Mouse (Mus musculus) heart, embryonic 11.5 days (tissue): Measurements from ENCODE around the gene Eif4e1b. TPM values are rescaled to one million over a fixed set of nuclear protein-coding genes. Genes with fewer than 3 reads are reported as not detected.

Source experiments
- ATAC-seq: fragments of 200-750 bp; cut with Nextera tagmentation; replicated peaks from 2 replicates; pipeline ENCODE4 v1.8.0; 2017; ENCODE audit warnings: moderate library complexity; ENCODE audit not compliant: insufficient number of reproducible peaks, low FRiP score, low TSS enrichment
- H3K27ac ChIP-seq: fragments of 300-500 bp; sonication (generic); 2 replicates; pipeline ENCODE4 v1.5.1; 2014; ENCODE audit warnings: mild to moderate bottlenecking, low read depth, low read length
- H3K27me3 ChIP-seq: fragments of 300-500 bp; sonication (generic); 2 replicates; pipeline ENCODE4 v1.6.1; 2014; ENCODE audit warnings: mild to moderate bottlenecking, low read length, mixed read lengths; ENCODE audit not compliant: control insufficient read depth, insufficient read depth
- H3K36me3 ChIP-seq: fragments of 300-500 bp; sonication (generic); 2 replicates; pipeline ENCODE4 v1.6.1; 2014; ENCODE audit warnings: mild to moderate bottlenecking, low read length, moderate library complexity, mixed read lengths; ENCODE audit not compliant: control insufficient read depth, insufficient read depth
- H3K4me1 ChIP-seq: fragments of 300-500 bp; sonication (generic); 2 replicates; pipeline ENCODE4 v1.6.1; 2014; ENCODE audit warnings: low read length; ENCODE audit not compliant: control insufficient read depth, insufficient read depth
- H3K4me2 ChIP-seq: fragments of 300-500 bp; sonication (generic); 2 replicates; pipeline ENCODE4 v1.6.1; 2014; ENCODE audit warnings: mild to moderate bottlenecking, moderate library complexity
- H3K4me3 ChIP-seq: fragments of 300-500 bp; sonication (generic); 2 replicates; pipeline ENCODE4 v1.5.1; 2014; ENCODE audit warnings: low read depth, low read length
- H3K9ac ChIP-seq: fragments of 300-500 bp; sonication (generic); 2 replicates; pipeline ENCODE4 v1.6.1; 2014; ENCODE audit warnings: mild to moderate bottlenecking, low read depth, low read length, moderate library complexity
- H3K9me3 ChIP-seq: fragments of 300-500 bp; sonication (generic); replicated peaks from 2 replicates; pipeline ENCODE4 v1.6.1; 2016; ENCODE audit warnings: low read length; ENCODE audit not compliant: control insufficient read depth
- WGBS: fragments of 180-500 bp; shearing (Covaris S2); extraction: QIAGEN DNeasy Blood & Tissue Kit; methylation state at CpG from one replicate; pipeline ENCODE4 v1.1.7; 2014; ENCODE audit not compliant: insufficient replicate concordance; 5-methylcytosine and 5-hydroxymethylcytosine counted together
- polyA plus RNA-seq: library from polyadenylated mRNA; unstranded; fragments of >200 nt; fragmentation: Nextera tagmentation; extraction: Ambion mirVana; gene quantifications from 2 replicates; pipeline ENCODE4 v1.2.1, GENCODE M21; 2014

Gene Eif4e1b
- polyA plus RNA-seq, 1 experiment from 2014 or later: not detected

DNA sequence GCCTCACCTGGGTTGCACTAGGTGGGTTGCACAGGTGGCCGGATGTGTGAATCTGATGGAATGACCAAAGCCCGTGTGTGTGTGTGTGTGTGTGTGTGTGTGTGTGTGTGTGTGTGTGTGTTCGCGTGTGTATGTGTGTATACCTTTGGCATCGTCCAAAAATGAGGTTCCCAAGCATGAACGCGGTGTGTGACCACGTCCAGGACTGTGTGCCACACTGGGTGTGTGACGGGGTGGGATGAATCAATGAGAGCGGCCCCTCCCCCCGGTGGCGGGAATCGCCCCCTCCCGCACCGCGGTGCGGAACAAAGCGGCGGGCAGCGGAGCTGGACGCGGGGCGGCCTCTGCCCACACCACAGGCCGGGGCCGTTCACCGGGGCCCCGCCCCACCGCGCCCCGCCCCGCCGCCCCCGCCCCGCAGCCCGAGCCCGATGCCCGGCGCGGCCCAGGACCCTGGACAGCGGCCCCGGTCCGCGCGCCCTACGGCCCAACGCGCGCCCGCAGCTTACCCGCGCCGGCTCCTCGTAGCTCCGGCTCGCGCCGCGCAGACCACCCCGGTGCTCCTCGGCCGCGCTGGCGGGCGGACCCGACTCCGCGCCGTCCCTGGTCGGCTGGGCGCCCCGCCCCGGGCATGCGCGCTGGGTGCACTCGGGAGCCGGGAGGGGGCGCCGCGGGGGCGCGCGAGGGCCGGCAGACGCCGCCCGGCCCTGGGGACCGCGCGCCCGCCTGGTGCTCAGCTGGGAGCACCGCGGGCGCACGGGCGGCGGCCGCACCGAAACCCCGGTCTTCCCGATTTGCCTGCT, 34.5 kb upstream of the Eif4e1b start:
- H3K9ac ChIP-seq: no peak overlapping the region
- no peaks in the 10 kb centered on the region for H3K9me3 ChIP-seq
- peak; percentile 68 for ATAC-seq
- 4% methylated on average over 39 of the region's 100 CpGs for WGBS
- no peak overlapping the region for H3K27ac ChIP-seq
- H3K4me3 ChIP-seq: peak overlapping the region; percentile 54
- peak overlapping the region; percentile 90 for H3K4me2 ChIP-seq
- peaks cover 52% of the 10 kb centered on the region for H3K27me3 ChIP-seq
- H3K36me3 ChIP-seq: no peaks in the 10 kb centered on the region
- peaks cover 6% of the 10 kb centered on the region; the same call in 1 of the 2 replicates for H3K4me1 ChIP-seq

DNA sequence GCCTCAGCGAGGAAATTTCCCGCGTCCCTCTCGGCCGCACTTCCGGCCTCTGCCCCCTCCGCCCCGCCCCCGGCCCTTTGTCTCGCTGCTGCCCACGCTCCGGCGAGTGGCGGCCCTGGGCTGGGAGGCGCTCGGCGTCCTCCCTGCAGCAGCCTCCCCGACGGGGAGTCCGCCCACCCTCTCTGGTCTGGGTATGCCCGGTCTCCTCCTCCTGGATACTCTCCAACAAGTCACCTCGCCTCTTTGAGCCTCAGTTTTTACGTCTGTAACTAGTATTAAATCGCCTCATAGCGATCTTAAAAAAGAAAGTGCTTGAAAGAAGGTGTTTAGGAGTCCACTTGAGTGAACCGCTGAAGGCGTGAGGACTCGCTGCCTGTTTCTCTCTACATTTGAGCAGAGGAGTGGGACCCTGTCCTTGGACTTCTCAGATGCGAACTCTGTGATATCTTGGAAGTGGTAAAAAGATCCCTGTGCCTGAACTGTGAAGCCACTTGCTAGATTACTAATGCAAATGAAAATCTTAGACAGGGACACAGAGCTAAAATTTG, 33.9 kb upstream of the Eif4e1b start, which contains the start of gene Gprin1:
TSS of gene Gprin1 (minus strand) at position 11 of the 548 bp plus-strand sequence.
- Histone ChIP-seq H3K4me1 (peaks cover 6% of the 10 kb centered on the region; the same call in 1 of the 2 replicates), H3K27me3 (peaks cover 48% of the 10 kb centered on the region), H3K9ac (no peak within 1 kb of the TSS), H3K27ac (no peak within 1 kb of the TSS), H3K9me3 (no peaks in the 10 kb centered on the region), H3K4me3 (peak within 1 kb of the TSS; percentile 54), H3K36me3 (no peaks in the 10 kb centered on the region), H3K4me2 (peak within 1 kb of the TSS; percentile 90)
- WGBS: 3% methylated on average over 29 of the region's 29 CpGs
- ATAC-seq: no peak

DNA sequence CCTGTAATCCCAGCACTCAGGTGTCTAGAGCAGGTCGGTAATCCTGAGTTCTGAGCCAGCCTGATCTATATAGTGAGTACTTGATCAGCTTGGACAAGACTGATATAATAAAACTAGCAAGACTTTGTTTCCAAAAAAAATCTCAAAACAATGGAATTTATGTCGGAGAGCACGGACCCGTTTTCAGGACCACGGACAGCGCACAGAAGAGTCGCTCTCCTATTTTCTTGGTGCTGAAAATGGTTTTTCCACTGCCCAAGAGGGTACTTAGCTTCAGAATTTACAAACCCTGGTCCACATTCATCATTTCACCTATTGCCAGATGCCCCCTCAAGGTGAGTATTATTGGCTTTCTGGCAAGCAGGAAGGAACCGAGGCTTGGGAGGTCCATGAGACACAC, 33.1 kb upstream of the Eif4e1b start:
- no peak for ATAC-seq
- Histone ChIP-seq H3K27me3 (peaks cover 48% of the 10 kb centered on the region), H3K4me2 (no peak overlapping the region), H3K9ac (no peak overlapping the region), H3K27ac (no peak overlapping the region), H3K36me3 (no peaks in the 10 kb centered on the region), H3K9me3 (no peaks in the 10 kb centered on the region), H3K4me3 (no peak overlapping the region), H3K4me1 (peaks cover 6% of the 10 kb centered on the region; the same call in 1 of the 2 replicates)
- WGBS: 2% methylated on average over 8 of the region's 8 CpGs

DNA sequence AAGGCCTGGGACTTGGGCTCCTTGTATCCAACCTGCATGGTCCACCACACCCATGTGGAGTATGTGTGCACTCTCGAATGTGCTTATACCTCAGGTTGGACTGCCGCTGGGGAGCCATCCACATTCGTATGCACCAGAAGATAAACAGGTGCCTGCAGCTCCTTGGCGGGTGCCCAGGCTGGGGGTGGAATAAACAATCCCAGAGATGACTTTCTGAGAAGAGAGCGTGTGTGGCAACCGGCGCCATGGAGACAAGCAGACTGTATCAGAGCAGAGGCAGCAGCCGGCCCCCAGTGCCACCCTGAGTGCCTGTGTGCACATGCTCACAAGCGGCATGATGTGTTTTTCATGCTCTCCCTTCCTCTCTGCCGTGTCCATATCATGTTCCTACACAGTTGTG, 31.1 kb upstream of the Eif4e1b start:
- no peak overlapping the region for H3K4me3 ChIP-seq
- ATAC-seq: no peak
- H3K27ac ChIP-seq: no peak overlapping the region
- H3K27me3 ChIP-seq: peaks cover 43% of the 10 kb centered on the region
- H3K9ac ChIP-seq: no peak overlapping the region
- H3K9me3 ChIP-seq: no peaks in the 10 kb centered on the region
- H3K36me3 ChIP-seq: no peaks in the 10 kb centered on the region
- H3K4me2 ChIP-seq: no peak overlapping the region
- 62% methylated on average over 10 of the region's 10 CpGs for WGBS
- H3K4me1 ChIP-seq: peaks cover 6% of the 10 kb centered on the region; the same call in 1 of the 2 replicates

DNA sequence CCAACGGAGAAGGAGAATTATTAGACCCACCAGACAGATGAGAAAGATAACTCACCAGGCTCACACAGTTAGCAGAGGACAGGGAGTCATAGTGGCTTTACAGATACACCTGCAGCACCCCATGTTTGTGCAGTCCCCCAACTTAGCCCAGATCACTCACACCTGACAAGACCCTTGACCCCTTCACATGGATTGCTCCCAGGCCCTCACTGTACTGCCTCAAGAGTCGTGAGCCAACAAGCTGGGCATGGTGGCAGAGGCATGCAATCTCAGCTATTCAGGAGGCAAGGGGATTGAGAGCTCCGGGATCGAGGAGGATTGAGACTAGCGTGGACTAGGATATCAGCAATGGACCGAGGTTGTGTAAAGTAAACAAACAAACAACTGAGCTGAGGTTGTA, 30.1 kb upstream of the Eif4e1b start:
- no peak for ATAC-seq
- Histone ChIP-seq H3K4me1 (peaks cover 13% of the 10 kb centered on the region; the same call in 1 of the 2 replicates), H3K9me3 (no peaks in the 10 kb centered on the region), H3K27me3 (peaks cover 40% of the 10 kb centered on the region), H3K27ac (no peak overlapping the region), H3K4me3 (no peak overlapping the region), H3K9ac (no peak overlapping the region), H3K36me3 (no peaks in the 10 kb centered on the region), H3K4me2 (no peak overlapping the region)
- 59% methylated on average over 6 of the region's 6 CpGs for WGBS

DNA sequence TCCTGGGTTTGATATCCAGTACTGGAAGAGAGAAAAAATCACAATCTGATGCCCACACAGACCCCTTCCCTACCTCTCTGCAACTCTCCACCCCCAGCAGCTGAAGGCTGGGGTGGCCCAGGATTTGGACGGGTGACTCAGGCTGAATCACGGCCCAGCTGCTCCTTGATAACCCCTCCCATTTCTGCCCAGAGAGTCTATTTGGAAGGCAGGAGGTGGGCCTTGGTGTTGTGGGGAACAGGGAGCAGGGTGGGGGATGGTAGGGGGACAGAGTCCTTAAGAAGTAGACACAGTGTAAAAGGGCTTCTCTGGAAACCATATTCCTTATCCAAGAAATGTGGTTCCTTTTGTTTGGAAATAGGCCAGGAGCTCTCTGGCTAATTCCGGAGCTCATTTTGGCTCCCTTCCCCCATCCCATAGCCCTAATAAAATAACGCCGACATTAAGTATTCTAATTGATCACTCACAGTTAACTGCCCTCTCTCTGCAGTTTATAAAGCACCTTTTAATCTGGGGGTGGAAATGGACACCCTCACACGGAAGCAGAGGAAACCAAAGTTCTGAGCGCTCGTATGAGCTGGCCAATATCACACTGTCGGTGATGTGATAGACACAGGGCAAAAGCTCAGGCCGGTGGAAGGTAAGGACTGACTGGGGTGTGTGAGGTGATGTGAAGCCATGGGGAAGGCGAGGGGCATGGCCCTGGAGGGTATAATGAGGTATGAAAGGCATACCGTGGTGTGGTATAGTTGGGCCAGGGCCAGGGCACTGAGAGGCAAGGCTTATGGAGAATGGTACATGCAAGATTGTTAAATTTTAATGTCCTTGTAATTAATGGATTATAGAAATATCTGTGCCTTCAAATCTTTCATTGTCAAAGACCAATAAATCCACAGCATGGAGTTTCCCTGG, 29.4 kb upstream of the Eif4e1b start:
- Histone ChIP-seq H3K27ac (no peak overlapping the region), H3K9me3 (no peaks in the 10 kb centered on the region), H3K4me1 (peaks cover 12% of the 10 kb centered on the region; the same call in 1 of the 2 replicates), H3K27me3 (peaks cover 40% of the 10 kb centered on the region), H3K9ac (no peak overlapping the region), H3K4me2 (no peak overlapping the region), H3K36me3 (no peaks in the 10 kb centered on the region), H3K4me3 (no peak overlapping the region)
- WGBS: 30% methylated on average over 12 of the region's 12 CpGs
- no peak for ATAC-seq

DNA sequence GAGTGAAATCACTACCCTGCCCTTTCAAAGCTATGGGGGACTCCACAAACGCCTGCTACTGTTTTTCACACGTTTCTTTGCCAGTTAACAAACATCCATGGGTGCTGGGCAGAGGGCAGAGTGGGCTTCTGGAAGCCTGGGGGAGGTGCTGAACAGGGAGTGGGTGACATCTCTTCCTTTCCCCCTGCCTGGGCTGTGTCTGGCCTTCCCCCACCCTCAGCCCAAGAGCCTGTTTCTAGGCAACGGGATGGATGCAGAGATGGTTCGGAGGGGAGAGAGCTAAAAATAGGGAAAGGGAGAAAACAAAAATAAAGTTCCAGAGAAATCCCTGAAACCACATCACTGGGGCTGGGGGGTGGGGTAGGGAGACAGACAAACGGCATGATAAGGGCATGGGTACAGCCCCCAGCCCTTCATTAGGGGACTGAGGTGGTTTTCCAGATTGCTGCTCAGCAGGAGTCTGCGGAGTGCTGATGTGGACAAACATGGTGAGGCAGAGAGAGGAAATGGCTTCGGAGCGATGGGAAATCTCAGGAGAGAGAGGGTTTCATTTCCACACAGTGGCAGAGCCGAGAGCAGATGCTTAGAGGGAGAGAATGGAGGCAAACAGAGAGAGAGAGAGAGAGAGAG, 28.5 kb upstream of the Eif4e1b start:
- H3K9ac ChIP-seq: no peak overlapping the region
- peaks cover 8% of the 10 kb centered on the region; the same call in 1 of the 2 replicates for H3K4me1 ChIP-seq
- 8% methylated on average over 9 of the region's 9 CpGs for WGBS
- no peaks in the 10 kb centered on the region for H3K36me3 ChIP-seq
- H3K4me2 ChIP-seq: no peak overlapping the region
- no peak for ATAC-seq
- peaks cover 40% of the 10 kb centered on the region for H3K27me3 ChIP-seq
- no peaks in the 10 kb centered on the region for H3K9me3 ChIP-seq
- no peak overlapping the region for H3K27ac ChIP-seq
- no peak overlapping the region for H3K4me3 ChIP-seq

DNA sequence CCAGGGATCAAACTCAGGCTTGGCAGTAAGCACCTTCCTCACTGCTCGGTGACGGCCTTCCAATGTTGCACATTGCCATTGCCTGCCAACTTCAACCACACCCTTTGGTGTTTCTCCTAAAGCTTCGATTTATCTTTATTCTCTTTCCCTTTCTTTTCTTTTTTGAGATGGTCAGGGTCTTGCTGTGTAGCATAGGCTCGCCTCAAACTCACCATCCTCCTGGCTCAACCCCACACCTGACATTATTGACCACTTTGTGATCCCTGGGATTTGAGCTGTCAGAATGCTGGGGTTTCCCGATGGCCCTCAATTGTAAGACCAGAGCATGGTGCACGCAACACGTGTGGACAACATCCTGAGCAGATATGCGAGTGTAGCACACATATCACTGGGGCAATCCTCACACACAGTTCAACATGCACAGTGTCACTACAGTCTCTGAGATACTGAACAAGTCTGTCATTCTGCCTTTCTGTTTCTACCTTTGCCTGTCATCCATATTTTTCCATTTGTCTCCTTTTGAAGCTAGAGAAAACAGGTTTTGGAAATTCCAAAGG, 27.6 kb upstream of the Eif4e1b start:
- H3K4me1 ChIP-seq: peaks cover 8% of the 10 kb centered on the region; the same call in 1 of the 2 replicates
- H3K36me3 ChIP-seq: no peaks in the 10 kb centered on the region
- H3K9ac ChIP-seq: no peak overlapping the region
- ATAC-seq: no peak
- no peak overlapping the region for H3K4me3 ChIP-seq
- no peaks in the 10 kb centered on the region for H3K9me3 ChIP-seq
- no peak overlapping the region for H3K4me2 ChIP-seq
- peaks cover 44% of the 10 kb centered on the region for H3K27me3 ChIP-seq
- H3K27ac ChIP-seq: no peak overlapping the region
- WGBS: 80% methylated on average over 8 of the region's 8 CpGs
